8 mouse cellular contexts compared by ENCODE assay signal in genomic region chr9:124118489-124118888, GRCm38 (mm10). TPM values are rescaled to one million over a fixed set of nuclear protein-coding genes. Genes with fewer than 3 reads are reported as not detected.
DNase-seq lines count a peak whose midpoint lies in the region; ATAC-seq lines count a peak whose summit lies in the region.

No protein-coding gene starts in this region.

- peak; percentile 31 to 35 for DNase-seq in heart, adult 18-20 months
- no peak for DNase-seq in heart, adult 8-10 months (ENCODE audit: low spot score)
- peak; percentile 16 to 62 for DNase-seq in CD8-positive naive resting alpha-beta T cell, adult 2 months (ENCODE audit: low read depth in 2 of 2, low spot score in 2 of 2)
- DNase-seq in heart, postnatal 4 days, result peak; percentile 34
- peak; percentile 85 for DNase-seq in thymus, postnatal 4 days
- DNase-seq in cerebellum, adult 11-12 months, result no peak
- DNase-seq in right cerebral cortex, postnatal 4 days, result no peak

- ATAC-seq in megakaryocyte, adult 5-6 weeks (ENCODE audit: poor library complexity, severe bottlenecking), result peak; percentile 92

RNA-seq across cellular contexts. Expression of gene Ccr5, which starts 2.9 kb away (rescaled TPM):
- 1 to 10 TPM in 1 of 2 experiments, under 1 TPM in 1; 0.80 to 1.1 TPM for total RNA-seq in heart, adult 18-20 months (2021)
- 1 to 10 TPM in 3 of 4 experiments, under 1 TPM in 1; 0.37 to 2.2 (median 2.0) TPM for total RNA-seq in heart, adult 8-10 months (2022)
- 1 to 10 TPM; 1.0 to 1.3 TPM for total RNA-seq in heart, postnatal 4 days (2021)
- total RNA-seq in megakaryocyte, adult 5-6 weeks (2015), result 7.1 and 7.6 TPM in 2 replicates
- 2.5 and 3.5 TPM in 2 replicates for total RNA-seq in megakaryocyte, adult 5-6 weeks (2017)

RNA-seq across cellular contexts. Expression of gene Ccr2, which starts 16.7 kb away (rescaled TPM):
- under 1 TPM; 0.33 to 0.42 TPM for total RNA-seq in heart, adult 18-20 months (2021)
- under 1 TPM; 0.44 to 0.98 (median 0.82) TPM for total RNA-seq in heart, adult 8-10 months (2022)
- total RNA-seq in heart, postnatal 4 days (2021), result under 1 TPM; 0.70 to 0.74 TPM
- 1,125 and 1,272 TPM in 2 replicates for total RNA-seq in megakaryocyte, adult 5-6 weeks (2015)
- total RNA-seq in megakaryocyte, adult 5-6 weeks (2017), result 1,533 and 1,632 TPM in 2 replicates

Comparison
In these comparisons a context has a peak if more than half of its experiments do, and no peak if none do; other contexts are left out.
1. DNase-seq: peak in heart, adult 18-20 months (2 of 2), CD8-positive naive resting alpha-beta T cell, adult 2 months (2 of 2), heart, postnatal 4 days (single experiment) and thymus, postnatal 4 days (single experiment); none in heart, adult 8-10 months (single experiment), cerebellum, adult 11-12 months (single experiment) and right cerebral cortex, postnatal 4 days (single experiment).
2. RNA of gene Ccr2, which starts 16.7 kb away (total RNA-seq): 1,125 to 1,632 TPM in megakaryocyte, adult 5-6 weeks; 0.44 to 0.98 TPM in heart, adult 8-10 months, 0.70 to 0.74 TPM in heart, postnatal 4 days and 0.33 to 0.42 TPM in heart, adult 18-20 months; every median in the first group is over 100 times any median in the second.